Mouse (Mus musculus) yolk sac, embryonic 10.5 days (tissue): ENCODE measurements around the gene Slc4a2.
A peak's percentile ranks its signal among the peaks of the same experiment; 100 is the strongest.

ENCODE experiments used
- DNase-seq: peaks from one replicate; pipeline ENCODE4 v3.0.0-alpha.2; 2017; ENCODE audit warnings: low spot score

Slc4a2 gene

GRCm38 (mm10) chr5:24426556-24427284, 3.1 kb downstream of the Slc4a2 start:
- no peak for DNase-seq

- DNase-seq: no peak
Measured at GRCm38 (mm10) chr5:24427285-24427633, 3.6 kb downstream of the Slc4a2 start.

- DNase-seq: peak; percentile 87
Measured at GRCm38 (mm10) chr5:24427981-24428402, 4.4 kb downstream of the Slc4a2 start.

GRCm38 (mm10) chr5:24428596-24428995, 5.0 kb downstream of the Slc4a2 start:
- peak; percentile 76 for DNase-seq

- no peak for DNase-seq
Measured at GRCm38 (mm10) chr5:24433993-24434392, 10.4 kb downstream of the Slc4a2 start.

GRCm38 (mm10) chr5:24441187-24441586, 17.6 kb downstream of the Slc4a2 start:
- no peak for DNase-seq

GRCm38 (mm10) chr5:24442029-24442428, 18.4 kb downstream of the Slc4a2 start:
- no peak for DNase-seq

- DNase-seq: no peak
Measured at GRCm38 (mm10) chr5:24443204-24443603, 19.6 kb downstream of the Slc4a2 start.

- DNase-seq: no peak
Measured at GRCm38 (mm10) chr5:24443927-24444326, 20.3 kb downstream of the Slc4a2 start.

GRCm38 (mm10) chr5:24444746-24445427, 21.2 kb downstream of the Slc4a2 start, which contains the start of gene Fastk:
Gene Fastk, minus strand, starts transcription at chr5:24445287.
- peak; percentile 93 for DNase-seq

GRCm38 (mm10) chr5:24445428-24446080, 21.9 kb downstream of the Slc4a2 start:
- no peak for DNase-seq

GRCm38 (mm10) chr5:24446630-24447029, 23.0 kb downstream of the Slc4a2 start:
- DNase-seq: no peak

- DNase-seq: peak; percentile 94
Measured at GRCm38 (mm10) chr5:24447624-24448298, 24.1 kb downstream of the Slc4a2 start, which contains the start of gene Tmub1. Gene Tmub1, minus strand, starts transcription at chr5:24447854.

- DNase-seq: peak; percentile 92
Measured at GRCm38 (mm10) chr5:24451264-24452029, 27.8 kb downstream of the Slc4a2 start.

GRCm38 (mm10) chr5:24452030-24452690, 28.5 kb downstream of the Slc4a2 start, which contains the start of gene Agap3:
Gene Agap3, plus strand, starts transcription at chr5:24452177.
- no peak for DNase-seq

- DNase-seq: peak; percentile 38
Measured at GRCm38 (mm10) chr5:24452691-24453233, 29.1 kb downstream of the Slc4a2 start.

GRCm38 (mm10) chr5:24453283-24453984, 29.8 kb downstream of the Slc4a2 start:
- no peak for DNase-seq

- DNase-seq: no peak
Measured at GRCm38 (mm10) chr5:24453985-24454303, 30.3 kb downstream of the Slc4a2 start.

GRCm38 (mm10) chr5:24455076-24455475, 31.4 kb downstream of the Slc4a2 start:
- no peak for DNase-seq

- DNase-seq: no peak
Measured at GRCm38 (mm10) chr5:24455613-24456012, 32.0 kb downstream of the Slc4a2 start.
